Mouse (Mus musculus): Measurements from ENCODE around the gene Gli3. TPM values are rescaled to one million over a fixed set of nuclear protein-coding genes. Genes with fewer than 3 reads are reported as not detected.

Gli3 gene
- polyA plus RNA-seq, 1 experiment, result 0.11 TPM

GRCm38 (mm10) chr13:15670962-15671313, 207.9 kb downstream of the Gli3 start:
- Histone ChIP-seq H3K27ac (ENCODE audit: insufficient read depth, low read depth, low read length) (no peak overlapping the region), H3K4me1 (ENCODE audit: control insufficient read depth, insufficient read depth, low read length) (no peaks in the 10 kb centered on the region), H3K4me3 (ENCODE audit: insufficient read depth, low read length) (no peak overlapping the region)
- TF ChIP-seq CTCF (IDR thresholded peaks at IDR 0.05; ENCODE audit: low read depth, low read length) (no peak), POLR2A (IDR thresholded peaks at IDR 0.05; ENCODE audit: borderline replicate concordance, low read depth, low read length) (no peak)

- Histone ChIP-seq H3K27ac (ENCODE audit: insufficient read depth, low read depth, low read length) (no peak overlapping the region), H3K4me1 (ENCODE audit: control insufficient read depth, insufficient read depth, low read length) (no peaks in the 10 kb centered on the region), H3K4me3 (ENCODE audit: insufficient read depth, low read length) (no peak overlapping the region)
- no peak for TF ChIP-seq CTCF (IDR thresholded peaks at IDR 0.05; ENCODE audit: low read depth, low read length)
- no peak for TF ChIP-seq POLR2A (IDR thresholded peaks at IDR 0.05; ENCODE audit: borderline replicate concordance, low read depth, low read length)
Measured at GRCm38 (mm10) chr13:15675480-15675879, 212.4 kb downstream of the Gli3 start.

- Histone ChIP-seq H3K27ac (ENCODE audit: insufficient read depth, low read depth, low read length) (no peak overlapping the region), H3K4me3 (ENCODE audit: insufficient read depth, low read length) (no peak overlapping the region), H3K4me1 (ENCODE audit: control insufficient read depth, insufficient read depth, low read length) (no peaks in the 10 kb centered on the region)
- TF ChIP-seq POLR2A (IDR thresholded peaks at IDR 0.05; ENCODE audit: borderline replicate concordance, low read depth, low read length), result no peak
- TF ChIP-seq CTCF (IDR thresholded peaks at IDR 0.05; ENCODE audit: low read depth, low read length), result no peak
Measured at GRCm38 (mm10) chr13:15677106-15677760, 214.2 kb downstream of the Gli3 start.

GRCm38 (mm10) chr13:15681530-15681929, 218.5 kb downstream of the Gli3 start:
- TF ChIP-seq CTCF (IDR thresholded peaks at IDR 0.05; ENCODE audit: low read depth, low read length), result no peak
- TF ChIP-seq POLR2A (IDR thresholded peaks at IDR 0.05; ENCODE audit: borderline replicate concordance, low read depth, low read length), result no peak
- no peak overlapping the region for H3K4me3 ChIP-seq (ENCODE audit: insufficient read depth, low read length)
- H3K27ac ChIP-seq (ENCODE audit: insufficient read depth, low read depth, low read length), result no peak overlapping the region

GRCm38 (mm10) chr13:15683006-15683405, 220.0 kb downstream of the Gli3 start:
- Histone ChIP-seq H3K4me3 (ENCODE audit: insufficient read depth, low read length) (no peak overlapping the region), H3K27ac (ENCODE audit: insufficient read depth, low read depth, low read length) (no peak overlapping the region), H3K4me1 (ENCODE audit: control insufficient read depth, insufficient read depth, low read length) (no peaks in the 10 kb centered on the region)
- TF ChIP-seq POLR2A (IDR thresholded peaks at IDR 0.05; ENCODE audit: borderline replicate concordance, low read depth, low read length), result no peak
- TF ChIP-seq CTCF (IDR thresholded peaks at IDR 0.05; ENCODE audit: low read depth, low read length), result no peak

More at GRCm38 (mm10) chr13:15681530-15681929, 218.5 kb downstream of the Gli3 start:
- no peaks in the 10 kb centered on the region for H3K4me1 ChIP-seq (ENCODE audit: control insufficient read depth, insufficient read depth, low read length)

GRCm38 (mm10) chr13:15688074-15688825, 225.2 kb downstream of the Gli3 start:
- Histone ChIP-seq H3K27ac (ENCODE audit: insufficient read depth, low read depth, low read length) (no peak overlapping the region), H3K4me1 (ENCODE audit: control insufficient read depth, insufficient read depth, low read length) (no peaks in the 10 kb centered on the region), H3K4me3 (ENCODE audit: insufficient read depth, low read length) (no peak overlapping the region)
- TF ChIP-seq POLR2A (IDR thresholded peaks at IDR 0.05; ENCODE audit: borderline replicate concordance, low read depth, low read length), result no peak
- TF ChIP-seq CTCF (IDR thresholded peaks at IDR 0.05; ENCODE audit: low read depth, low read length), result no peak

- H3K27ac ChIP-seq (ENCODE audit: insufficient read depth, low read depth, low read length), result no peak overlapping the region
- no peak overlapping the region for H3K4me3 ChIP-seq (ENCODE audit: insufficient read depth, low read length)
- TF ChIP-seq POLR2A (IDR thresholded peaks at IDR 0.05; ENCODE audit: borderline replicate concordance, low read depth, low read length) (no peak), CTCF (IDR thresholded peaks at IDR 0.05; ENCODE audit: low read depth, low read length) (no peak)
- H3K4me1 ChIP-seq (ENCODE audit: control insufficient read depth, insufficient read depth, low read length), result no peaks in the 10 kb centered on the region
Measured at GRCm38 (mm10) chr13:15688826-15689501, 225.9 kb downstream of the Gli3 start.

- H3K27ac ChIP-seq (ENCODE audit: insufficient read depth, low read depth, low read length), result no peak overlapping the region
- H3K4me3 ChIP-seq (ENCODE audit: insufficient read depth, low read length), result no peak overlapping the region
- TF ChIP-seq CTCF (IDR thresholded peaks at IDR 0.05; ENCODE audit: low read depth, low read length) (no peak), POLR2A (IDR thresholded peaks at IDR 0.05; ENCODE audit: borderline replicate concordance, low read depth, low read length) (no peak)
- H3K4me1 ChIP-seq (ENCODE audit: control insufficient read depth, insufficient read depth, low read length), result no peaks in the 10 kb centered on the region
Measured at GRCm38 (mm10) chr13:15691751-15692464, 228.9 kb downstream of the Gli3 start.

GRCm38 (mm10) chr13:15692465-15692809, 229.4 kb downstream of the Gli3 start:
- TF ChIP-seq CTCF (IDR thresholded peaks at IDR 0.05; ENCODE audit: low read depth, low read length) (no peak), POLR2A (IDR thresholded peaks at IDR 0.05; ENCODE audit: borderline replicate concordance, low read depth, low read length) (no peak)
- no peak overlapping the region for H3K4me3 ChIP-seq (ENCODE audit: insufficient read depth, low read length)
- H3K4me1 ChIP-seq (ENCODE audit: control insufficient read depth, insufficient read depth, low read length), result no peaks in the 10 kb centered on the region
- H3K27ac ChIP-seq (ENCODE audit: insufficient read depth, low read depth, low read length), result no peak overlapping the region

Data from bone marrow macrophage, adult 2 months (primary cell).